Mouse (Mus musculus) brain, embryonic 14.5 days (tissue): ENCODE measurements around the gene Olfr539. TPM values are rescaled to one million over a fixed set of nuclear protein-coding genes. Genes with fewer than 3 reads are reported as not detected.
"Not testable (repeated sequence)": the region's sequence is repeated elsewhere in the genome, so short reads cannot be mapped to it uniquely, and the experiment has no call there.

Experiments used
- DNase-seq: peaks from one replicate; pipeline ENCODE4 v3.0.0-alpha.2; 2011; ENCODE audit warnings: low read depth
- CTCF ChIP-seq: fragments of 200-500 bp; IDR thresholded peaks from 2 replicates; pipeline ENCODE4 v1.5.1; 2012; ENCODE audit warnings: inconsistent platforms, mild to moderate bottlenecking, moderate library complexity, borderline replicate concordance; ENCODE audit not compliant: insufficient read depth, insufficient read length; ENCODE audit errors: extremely low read depth
- POLR2A ChIP-seq: fragments of 200-500 bp; IDR thresholded peaks from 2 replicates; pipeline ENCODE4 v1.6.1; 2012; ENCODE audit warnings: mild to moderate bottlenecking, inconsistent platforms, borderline replicate concordance; ENCODE audit not compliant: poor library complexity, insufficient read depth, insufficient read length, severe bottlenecking; ENCODE audit errors: extremely low read depth
- polyA plus RNA-seq: library from polyadenylated mRNA; depleted of rRNA; stranded (reverse); fragments of >200 nt; gene quantifications from 2 replicates; pipeline ENCODE4 v1.2.3, GENCODE M21; 2012; rRNA removed

Olfr539 gene
- polyA plus RNA-seq, result 0.01 and 0.03 TPM in 2 replicates

DNA sequence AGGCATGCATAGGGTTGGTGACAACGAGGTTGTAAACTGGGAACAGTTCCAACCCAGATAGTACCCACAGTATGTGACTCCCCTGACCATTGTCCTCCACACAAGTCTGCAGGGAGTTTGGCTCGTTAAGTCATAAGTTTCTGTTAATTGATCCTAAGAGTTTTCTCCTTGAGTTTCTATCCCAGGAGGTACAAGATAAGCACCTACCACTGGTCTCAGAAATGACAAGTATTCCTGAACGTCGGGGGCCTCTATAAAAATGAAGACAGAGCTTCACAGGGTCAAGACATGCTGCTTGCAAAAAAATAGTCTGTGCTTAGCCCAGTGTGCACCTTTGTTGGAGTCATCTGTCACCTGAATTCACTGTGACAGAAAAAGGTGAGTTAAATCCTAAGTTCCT is at the start of gene Olfr539:
Gene Olfr539, plus strand, starts transcription at position 301 of the 400 bp plus-strand sequence.
- no peak for DNase-seq
- TF ChIP-seq POLR2A, result no peak
- TF ChIP-seq CTCF, result no peak

GRCm38 (mm10) chr7:140628670-140629069 is 31.1 kb upstream of the Olfr539 start, which contains the start of gene Olfr61:
Gene Olfr61 (plus strand): TSS chr7:140628970.
- not testable (repeated sequence) for DNase-seq

DNA sequence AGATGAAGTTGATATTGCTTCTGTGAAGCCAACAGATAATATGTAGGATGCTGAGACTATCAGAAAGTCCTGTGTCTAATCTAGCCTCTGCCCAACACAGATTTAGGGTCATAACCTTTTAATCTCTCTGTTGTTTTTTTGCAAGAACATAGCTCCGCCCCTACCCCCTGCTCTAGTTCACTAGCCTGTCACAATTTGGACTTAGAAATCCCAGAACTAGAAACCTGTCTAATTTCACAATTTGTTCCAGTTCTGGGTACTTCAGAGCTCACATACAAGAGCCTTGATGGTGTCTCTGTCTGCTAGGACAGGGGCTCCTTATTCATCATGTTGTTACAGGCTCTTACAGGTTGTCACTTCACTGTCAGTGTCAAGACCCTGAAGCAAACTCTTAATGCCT is 29.2 kb upstream of the Olfr539 start:
- TF ChIP-seq POLR2A, result no peak
- TF ChIP-seq CTCF, result no peak

DNA sequence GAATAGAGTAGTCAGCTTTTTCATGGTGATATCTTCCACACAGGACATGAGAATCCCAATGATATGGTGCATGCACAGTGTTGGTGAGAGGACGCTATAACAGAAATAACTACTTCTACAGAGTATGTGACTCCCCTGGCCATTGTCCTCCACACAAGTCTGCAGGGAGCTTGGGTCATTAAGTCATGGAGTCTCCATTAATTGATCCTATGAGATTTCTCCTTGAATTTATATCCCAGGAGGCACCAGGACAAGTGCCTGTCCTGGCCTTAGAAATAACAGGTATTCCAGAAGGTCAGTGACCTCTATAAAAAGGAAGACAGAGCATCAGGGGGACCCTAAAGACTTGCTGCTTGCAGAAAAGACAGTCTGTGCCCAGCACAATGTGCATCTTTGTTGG is 13.6 kb upstream of the Olfr539 start, which contains the start of gene Olfr53:
Gene Olfr53, plus strand, starts transcription at position 301 of the 400 bp plus-strand sequence.
- no peak for TF ChIP-seq POLR2A
- TF ChIP-seq CTCF, result no peak
- DNase-seq, result no peak

More for the DNA sequence above, 29.2 kb upstream of the Olfr539 start:
- DNase-seq, result no peak

GRCm38 (mm10) chr7:140670693-140671092 is 11.0 kb downstream of the Olfr539 start:
- DNase-seq, result not testable (repeated sequence)

- TF ChIP-seq POLR2A (no peak), CTCF (no peak)
- DNase-seq, result peak; percentile 0
Observed at GRCm38 (mm10) chr7:140675863-140676262, 16.1 kb downstream of the Olfr539 start.

GRCm38 (mm10) chr7:140679591-140679990 is 19.9 kb downstream of the Olfr539 start:
- not testable (repeated sequence) for DNase-seq

DNA sequence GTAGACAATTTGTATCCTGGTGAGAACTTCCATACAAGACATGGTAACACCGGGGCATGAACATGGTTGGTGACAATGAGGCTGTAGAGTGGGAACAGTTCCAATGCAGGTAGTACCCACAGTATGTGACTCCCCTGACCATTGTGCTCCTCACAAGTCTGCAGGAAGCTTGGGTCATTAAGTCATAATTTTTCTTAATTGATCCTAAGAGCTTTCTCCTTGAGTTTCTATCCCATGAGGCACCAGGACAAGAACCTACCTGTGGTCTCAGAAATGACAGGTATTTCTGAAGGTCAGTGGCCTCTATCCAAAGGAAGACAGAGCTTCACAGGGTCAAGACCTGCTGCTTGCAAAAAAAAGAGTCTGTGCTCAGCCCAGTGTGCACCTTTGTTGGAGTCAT is 21.9 kb downstream of the Olfr539 start, which contains the start of gene Olfr45:
Gene Olfr45, plus strand, starts transcription at position 301 of the 400 bp plus-strand sequence.
- TF ChIP-seq POLR2A, result no peak
- no peak for TF ChIP-seq CTCF

DNA sequence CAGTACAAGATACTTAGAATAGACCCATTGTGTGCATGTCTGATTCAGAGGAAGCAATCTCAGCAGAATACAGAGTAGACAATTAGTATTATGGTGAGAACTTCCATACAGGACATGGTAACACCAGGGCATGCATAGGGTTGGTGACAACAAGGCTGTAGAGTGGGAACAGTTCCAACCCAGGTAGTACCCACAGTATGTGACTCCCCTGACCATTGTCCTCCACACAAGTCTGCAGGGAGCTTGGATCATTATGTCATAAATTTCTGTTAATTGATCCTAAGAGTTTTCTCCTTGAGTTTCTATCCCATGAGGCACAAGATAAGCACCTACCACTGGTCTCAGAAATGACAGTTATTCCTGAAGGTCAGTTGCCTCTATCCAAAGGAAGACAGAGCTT is 37.2 kb downstream of the Olfr539 start, which contains the start of gene Olfr541:
Gene Olfr541, plus strand, starts transcription at position 301 of the 400 bp plus-strand sequence.
- TF ChIP-seq CTCF (no peak), POLR2A (no peak)
- no peak for DNase-seq

More for the DNA sequence above, 21.9 kb downstream of the Olfr539 start, which contains the start of gene Olfr45:
- no peak for DNase-seq

- peak; percentile 68 for DNase-seq
- TF ChIP-seq POLR2A (no peak), CTCF (no peak)
Observed at GRCm38 (mm10) chr7:140706348-140706747, 46.6 kb downstream of the Olfr539 start.

DNA sequence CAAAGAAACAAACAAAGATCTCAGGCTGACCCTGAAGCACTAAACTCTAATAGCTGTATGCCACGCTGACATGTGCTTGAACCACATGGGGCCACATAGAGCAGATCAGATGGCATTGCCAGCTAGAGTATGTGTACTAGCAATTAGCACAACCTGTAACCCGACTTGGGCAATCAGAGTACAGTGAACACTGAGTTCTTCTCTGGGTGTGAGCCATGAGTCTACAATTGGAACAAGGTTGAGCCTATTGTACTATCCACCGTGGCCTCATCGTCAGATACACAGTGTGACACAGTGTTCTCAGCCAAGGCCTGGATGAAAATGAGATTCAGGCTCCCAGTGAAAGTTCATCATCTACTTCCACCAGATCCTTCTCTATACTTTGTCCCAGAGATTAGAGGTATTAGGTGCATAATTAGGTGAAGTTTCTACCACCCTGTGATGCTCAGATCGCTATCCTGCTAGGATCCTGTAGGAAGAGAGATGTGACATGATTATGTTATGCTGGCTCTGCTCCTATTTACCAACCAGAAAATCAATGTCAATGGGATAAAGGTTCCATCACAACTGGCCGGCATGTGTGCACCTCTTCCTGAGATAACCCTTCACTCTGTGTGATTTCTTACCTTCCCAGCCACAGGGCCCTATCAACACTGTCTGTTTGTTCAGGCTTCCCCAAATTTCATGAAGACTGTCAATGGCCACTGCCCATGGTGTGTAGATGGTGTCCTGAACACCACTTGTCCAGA is 48.0 kb downstream of the Olfr539 start:
- no peak for DNase-seq
- TF ChIP-seq POLR2A (no peak), CTCF (no peak)

- no peak for DNase-seq
- TF ChIP-seq CTCF, result no peak
- no peak for TF ChIP-seq POLR2A
Observed at GRCm38 (mm10) chr7:140717155-140718055, 57.7 kb downstream of the Olfr539 start.
